Mouse (Mus musculus) adrenal gland, postnatal 25 days (tissue): Measurements from ENCODE around the gene Fank1. TPM values are rescaled to one million over a fixed set of nuclear protein-coding genes. Genes with fewer than 3 reads are reported as not detected.
"Not testable (repeated sequence)": the region's sequence is repeated elsewhere in the genome, so short reads cannot be mapped to it uniquely, and the experiment has no call there.

Source experiments
- DNase-seq: peaks from one replicate; pipeline ENCODE4 v3.0.0; 2021; ENCODE audit warnings: mixed read lengths
- total RNA-seq: library from RNA; stranded (reverse); gene quantifications from 2 replicates; pipeline ENCODE4 v1.2.3, GENCODE M21; 2021

Gene Fank1
- total RNA-seq, 1 experiment from 2014 or later = 0.46 TPM

DNA sequence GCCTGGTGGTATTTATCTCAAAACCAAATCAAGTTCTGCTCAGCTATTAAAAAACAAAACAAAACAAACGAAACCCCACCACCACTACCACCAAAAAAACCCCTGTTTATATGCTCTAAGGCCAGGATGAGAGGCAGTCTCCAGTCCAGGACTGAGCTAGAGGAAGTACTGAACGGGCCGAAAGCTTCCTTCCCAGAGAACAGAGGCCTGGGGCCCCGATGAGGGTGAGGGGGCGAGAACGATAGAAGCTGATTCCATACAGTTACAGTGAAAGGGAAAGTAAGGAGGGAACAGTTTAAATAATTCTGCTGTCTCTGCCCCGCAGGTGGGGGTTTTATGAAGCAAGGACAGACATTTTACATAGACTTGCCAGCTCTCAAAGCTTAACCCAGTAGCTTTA is 52.9 kb downstream of the Fank1 start:
- DNase-seq = no peak

DNA sequence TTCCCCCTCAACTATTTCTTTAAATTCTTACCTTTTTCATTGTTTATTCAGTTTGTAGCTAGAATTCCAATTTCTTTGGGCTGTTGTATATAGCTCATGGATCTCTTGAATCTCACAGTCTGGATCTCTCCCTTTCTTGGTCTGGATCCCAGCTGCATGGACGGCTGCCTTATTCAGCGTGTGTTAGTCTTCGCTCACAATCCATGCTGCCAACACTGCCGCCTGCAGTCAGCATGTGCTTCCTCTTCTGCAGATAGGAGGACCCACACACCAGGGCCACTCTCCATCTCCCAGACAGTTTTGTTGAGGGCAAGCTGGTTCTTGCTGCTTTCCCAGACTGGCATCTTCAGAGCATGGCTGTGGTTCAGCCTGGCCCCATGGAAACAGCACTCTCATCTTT is 62.9 kb downstream of the Fank1 start:
- no peak for DNase-seq

DNA sequence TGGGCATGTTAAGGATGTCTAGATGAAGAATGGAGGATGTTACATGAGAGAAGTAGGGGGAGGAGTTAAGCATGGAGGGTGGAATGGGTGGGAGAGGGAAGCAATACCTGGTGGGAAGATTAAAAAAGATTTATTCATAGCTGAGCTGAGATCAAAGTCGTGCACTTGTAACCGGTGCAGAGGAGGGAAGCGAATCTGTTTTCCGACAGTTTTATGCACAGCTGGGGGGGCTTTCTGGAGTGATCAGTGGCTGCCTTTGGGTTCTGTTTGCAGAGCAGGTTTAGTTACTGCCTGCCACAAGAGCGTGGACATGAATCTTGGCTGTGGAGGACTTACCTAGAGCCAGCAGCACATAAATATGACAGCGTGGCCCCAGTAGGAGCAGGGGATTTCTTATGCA is 65.4 kb downstream of the Fank1 start:
- no peak for DNase-seq

DNA sequence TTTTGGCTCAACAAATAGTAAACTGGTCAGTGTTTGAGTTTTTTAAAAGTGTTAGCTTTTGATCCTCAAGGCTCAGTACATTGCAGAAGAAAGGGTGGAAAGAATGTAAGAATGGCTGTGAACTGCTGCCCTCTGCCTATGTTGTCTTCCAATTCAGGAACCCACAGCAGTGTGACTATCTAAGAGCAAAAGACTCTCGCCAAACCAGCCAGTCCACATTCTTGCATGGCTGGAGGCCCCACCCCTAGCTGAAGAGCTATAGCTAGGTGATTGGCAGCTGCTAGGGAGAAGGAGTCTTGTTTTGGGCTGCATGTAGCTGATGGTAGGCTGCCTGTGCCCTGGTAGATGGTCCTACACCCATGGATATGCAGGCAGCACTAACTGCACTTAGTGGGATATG is 70.5 kb downstream of the Fank1 start:
- no peak for DNase-seq

DNA sequence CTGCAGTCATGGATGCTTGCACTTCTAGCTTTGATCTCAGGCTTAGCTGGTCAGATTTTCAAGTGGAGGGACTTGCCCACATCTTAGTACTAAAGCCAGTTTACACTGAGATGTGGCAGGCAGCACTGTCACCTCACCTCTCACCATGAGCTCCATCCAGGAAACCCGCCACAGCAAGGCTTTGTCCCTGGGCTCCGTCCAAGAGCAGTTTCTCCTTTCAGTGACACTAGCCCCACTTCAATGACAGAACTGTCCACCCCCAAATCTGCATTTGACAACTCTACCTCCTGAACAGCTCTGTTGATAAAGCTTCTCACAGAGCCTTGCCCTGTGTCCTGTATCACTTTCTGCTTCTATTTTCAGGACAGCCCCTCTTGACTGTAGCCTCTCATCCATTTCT is 71.5 kb downstream of the Fank1 start:
- DNase-seq = no peak

DNA sequence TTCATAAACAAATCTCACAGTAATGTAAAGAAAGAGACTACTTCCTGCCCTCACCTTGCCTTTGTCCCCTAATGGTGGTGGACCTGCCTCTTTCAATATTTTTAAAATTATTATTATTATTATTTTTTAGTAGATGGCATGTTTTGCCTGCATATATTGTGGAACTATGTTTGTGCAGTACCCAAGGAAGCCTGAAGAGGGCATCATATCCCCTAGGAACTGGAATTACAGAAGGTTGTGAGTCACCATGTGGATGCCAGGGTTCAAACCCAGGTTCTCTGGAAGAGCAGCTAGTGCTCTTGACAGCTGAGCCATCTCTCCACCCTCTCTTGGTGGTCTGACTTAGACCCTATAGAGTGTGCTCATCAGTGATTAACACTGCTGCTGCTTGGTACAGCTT is 74.1 kb downstream of the Fank1 start:
- DNase-seq = no peak

DNA sequence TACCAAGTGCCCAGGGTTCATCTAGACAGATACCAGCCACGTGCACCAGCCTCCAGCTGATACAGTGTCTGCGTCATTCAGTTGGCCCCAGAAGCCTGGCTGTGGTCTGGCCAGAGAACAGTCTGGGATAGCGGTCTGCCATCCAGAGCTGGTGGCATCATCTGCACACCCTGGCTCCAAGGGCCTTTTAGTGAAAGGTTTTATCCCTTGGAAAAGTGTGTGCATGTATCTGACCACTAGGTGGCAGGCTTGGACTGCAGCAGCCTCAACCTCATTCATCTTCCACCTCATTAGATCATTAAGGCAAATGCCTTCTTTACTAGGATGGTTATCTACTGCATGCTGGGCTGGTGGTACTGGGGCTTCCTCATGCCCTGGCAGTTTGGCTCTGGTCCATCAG is 79.6 kb downstream of the Fank1 start:
- DNase-seq = peak; percentile 69

DNA sequence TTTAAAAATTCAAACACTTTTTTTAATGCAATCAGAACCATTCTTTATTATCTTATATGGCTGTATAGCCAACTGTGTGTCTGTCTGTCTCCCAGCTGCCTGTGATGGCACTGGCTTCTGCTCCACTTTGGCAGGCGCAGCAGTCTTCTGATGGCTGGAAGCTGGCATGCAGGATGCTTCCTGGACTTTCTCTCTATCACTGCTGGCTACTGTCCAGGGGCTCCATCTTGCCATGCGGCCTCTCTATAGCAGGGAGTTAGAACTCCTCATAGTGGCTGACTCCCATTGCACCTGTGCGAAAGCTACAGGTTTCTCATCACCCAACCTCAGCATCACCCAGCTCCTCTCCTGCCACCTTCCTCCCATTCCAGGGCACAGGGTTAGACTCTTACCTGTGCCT is 81.8 kb downstream of the Fank1 start:
- DNase-seq = no peak

DNA sequence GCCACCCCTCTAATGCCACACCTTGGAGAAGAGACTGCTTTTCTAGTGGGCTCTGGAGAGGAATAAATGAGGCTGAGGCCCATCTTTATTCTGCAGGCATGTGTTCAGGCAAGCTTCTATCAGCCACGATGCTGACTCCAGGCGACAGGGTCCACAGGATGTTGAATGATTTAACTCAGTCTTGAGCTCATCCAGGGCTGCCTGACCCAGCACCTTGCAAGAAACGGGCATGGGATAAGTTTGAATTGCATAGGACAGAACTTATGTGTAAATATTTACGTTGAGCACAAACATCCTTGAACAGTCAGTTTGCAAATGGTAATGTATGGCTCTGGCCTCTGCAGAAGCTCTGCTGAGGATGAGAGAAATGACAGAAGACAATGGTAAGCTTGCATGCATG is 82.9 kb downstream of the Fank1 start:
- no peak for DNase-seq

DNA sequence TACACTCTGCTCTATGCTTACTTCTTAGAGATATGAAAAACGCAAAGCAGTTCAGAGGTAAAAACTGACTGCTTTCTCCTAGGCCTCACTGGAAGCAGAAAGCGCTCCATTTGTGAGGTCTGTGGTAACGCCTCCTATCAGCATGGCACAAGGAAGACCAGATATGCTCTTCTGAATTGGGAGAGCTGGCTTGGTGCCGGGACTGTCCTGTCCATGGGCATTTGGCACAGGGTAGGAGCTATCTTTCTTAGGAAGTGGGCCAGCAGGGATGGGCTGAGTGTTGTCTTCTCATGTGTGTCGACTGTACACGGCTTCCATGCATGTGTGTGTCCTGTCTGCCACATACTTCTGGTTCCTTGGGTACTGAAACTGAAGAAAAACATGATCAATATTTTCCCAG is 85.6 kb downstream of the Fank1 start:
- DNase-seq = no peak

DNA sequence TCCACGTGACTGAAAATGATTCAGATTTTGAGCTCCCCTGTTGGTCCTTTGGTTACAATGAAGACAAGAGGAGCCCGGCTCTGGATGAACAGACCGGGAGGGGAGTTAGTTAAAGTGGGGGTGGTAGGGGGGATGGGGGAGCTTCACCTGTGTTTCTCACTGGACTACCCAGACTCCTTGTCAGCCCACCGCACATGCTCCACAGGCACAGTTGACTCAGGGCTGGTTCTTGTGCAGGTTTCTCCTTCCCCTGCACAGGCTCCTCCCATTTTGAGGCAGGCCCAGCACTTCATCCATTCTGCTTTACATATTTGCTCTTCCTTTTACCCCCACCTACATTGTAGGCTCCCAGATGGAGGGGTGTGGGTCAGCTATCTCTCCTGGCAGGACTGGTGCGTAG is 86.1 kb downstream of the Fank1 start:
- no peak for DNase-seq

DNA sequence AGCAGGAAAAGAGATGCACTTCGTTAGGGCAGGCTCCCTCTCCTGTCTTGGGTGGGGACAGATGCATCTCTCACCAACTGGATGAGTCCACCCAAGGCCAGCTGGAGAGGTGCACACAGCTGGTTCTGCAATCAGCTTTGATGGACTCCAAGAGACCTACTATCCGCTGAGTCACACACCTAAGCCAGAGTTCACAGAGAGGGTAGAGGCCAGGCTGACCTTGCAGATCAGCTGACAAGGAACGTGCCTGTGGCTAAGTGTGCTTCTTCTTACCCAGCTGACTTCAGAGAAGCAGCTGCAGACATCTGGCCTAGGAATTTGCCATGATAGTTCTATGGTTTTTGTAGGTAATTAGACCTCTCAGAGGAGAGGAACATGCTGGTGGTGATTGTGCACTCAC is 86.5 kb downstream of the Fank1 start:
- DNase-seq = no peak

DNA sequence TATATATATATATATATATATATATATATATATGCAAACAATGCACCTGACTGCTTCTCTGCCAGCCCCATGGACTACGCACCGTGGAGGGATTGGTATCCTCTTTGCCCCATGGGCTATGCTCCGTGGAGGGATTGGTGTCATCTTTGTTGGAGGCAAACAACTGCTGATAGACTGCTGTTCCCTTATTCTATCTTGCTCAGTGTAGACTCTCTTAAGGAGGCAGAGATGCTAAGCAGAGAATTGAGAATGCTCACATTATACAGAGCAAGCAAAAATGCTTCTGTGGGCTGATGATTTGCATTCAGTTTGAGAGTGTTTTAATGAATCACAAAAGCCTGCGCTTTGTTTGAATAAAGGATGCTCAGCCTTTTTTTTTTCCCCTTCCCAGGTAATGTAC is 87.0 kb downstream of the Fank1 start:
- DNase-seq = no peak

DNA sequence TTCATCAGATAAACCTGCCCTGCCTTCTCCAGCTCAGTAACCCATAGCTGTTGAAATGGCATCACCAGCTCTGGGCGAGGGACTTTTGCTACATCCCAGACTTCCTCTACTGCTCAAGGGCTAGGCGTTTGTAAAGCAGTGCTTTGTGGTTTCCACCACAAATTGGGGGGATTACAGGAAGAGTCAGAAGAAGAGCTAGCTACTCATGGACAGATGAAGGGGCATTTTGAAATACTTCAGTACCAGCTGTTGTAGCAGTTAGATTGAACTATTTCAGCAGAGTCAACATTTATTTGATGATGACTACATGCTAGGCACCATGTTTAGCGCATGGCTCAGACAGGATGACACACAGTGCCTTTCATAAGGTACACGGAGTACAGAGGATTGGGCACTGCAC is 93.6 kb downstream of the Fank1 start:
- DNase-seq = no peak

DNA sequence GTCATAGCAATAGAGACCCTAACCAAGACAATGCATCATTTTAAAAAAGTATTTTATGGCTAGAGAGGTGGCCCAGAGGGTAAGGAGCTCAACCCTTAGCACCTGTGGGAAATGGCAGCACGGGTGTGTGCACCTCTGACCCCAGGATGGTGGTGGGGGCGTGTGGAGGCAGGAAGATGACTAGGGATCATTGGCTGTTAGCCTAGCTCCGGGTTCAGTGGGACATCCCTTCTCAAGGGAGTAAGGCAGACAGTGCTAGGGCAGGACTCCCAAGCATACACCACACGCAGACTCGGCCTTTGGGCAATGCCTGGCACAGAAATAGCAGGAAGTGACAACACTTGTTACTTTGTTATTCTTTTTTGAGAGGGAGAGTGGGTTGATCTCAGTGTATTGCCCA is 96.0 kb downstream of the Fank1 start:
- DNase-seq = no peak

DNA sequence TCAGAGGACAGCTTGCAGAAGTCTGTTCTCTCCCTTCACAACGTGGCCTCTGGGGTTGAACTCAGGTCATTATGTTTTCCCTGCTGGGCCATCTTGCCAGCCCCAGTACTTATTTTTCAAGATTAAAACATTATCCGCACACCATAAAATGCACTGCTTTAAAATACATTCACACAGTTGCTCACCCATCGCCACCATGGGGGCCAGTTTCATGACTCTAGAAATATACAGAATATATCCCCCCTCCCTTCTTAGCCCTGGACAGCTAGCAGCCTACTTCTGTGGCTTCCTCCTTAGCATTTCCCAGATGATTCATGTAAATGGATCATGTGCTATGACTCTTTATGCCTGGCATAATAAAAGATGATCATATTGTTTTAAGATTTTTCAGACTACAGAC is 99.5 kb downstream of the Fank1 start:
- DNase-seq = no peak

DNA sequence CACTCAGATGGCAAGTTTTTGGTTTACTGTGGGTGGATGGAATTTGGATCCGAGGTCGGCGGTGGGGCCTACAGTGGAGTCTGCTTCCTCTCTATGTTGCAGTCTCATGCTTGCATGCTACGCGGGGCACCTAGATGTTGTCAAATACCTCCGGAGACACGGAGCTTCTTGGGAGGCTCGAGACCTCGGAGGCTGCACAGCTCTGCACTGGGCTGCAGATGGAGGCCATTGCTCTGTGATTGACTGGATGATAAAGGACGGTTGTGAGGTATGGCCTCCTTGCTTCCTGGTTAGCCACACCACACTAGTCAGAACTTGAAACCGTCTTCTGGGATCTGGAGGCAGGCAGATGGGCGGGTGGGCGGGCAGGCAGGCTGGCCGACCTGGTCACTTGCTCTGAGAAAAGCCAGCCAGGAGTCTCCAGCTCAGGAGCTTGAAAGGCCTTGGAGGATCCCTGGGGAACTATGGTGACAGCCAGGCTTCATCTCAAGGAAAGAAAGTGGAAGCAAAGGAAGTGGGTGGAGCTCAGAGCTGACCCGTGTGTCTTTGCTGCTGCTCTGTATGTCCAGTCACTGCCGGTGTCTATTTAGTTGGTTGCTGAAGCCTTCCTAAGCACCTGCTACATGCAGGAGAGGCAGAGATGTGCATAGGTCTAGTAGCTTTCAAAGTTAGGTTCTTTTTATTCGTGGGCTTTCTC is 100.1 kb downstream of the Fank1 start:
- no peak for DNase-seq

DNA sequence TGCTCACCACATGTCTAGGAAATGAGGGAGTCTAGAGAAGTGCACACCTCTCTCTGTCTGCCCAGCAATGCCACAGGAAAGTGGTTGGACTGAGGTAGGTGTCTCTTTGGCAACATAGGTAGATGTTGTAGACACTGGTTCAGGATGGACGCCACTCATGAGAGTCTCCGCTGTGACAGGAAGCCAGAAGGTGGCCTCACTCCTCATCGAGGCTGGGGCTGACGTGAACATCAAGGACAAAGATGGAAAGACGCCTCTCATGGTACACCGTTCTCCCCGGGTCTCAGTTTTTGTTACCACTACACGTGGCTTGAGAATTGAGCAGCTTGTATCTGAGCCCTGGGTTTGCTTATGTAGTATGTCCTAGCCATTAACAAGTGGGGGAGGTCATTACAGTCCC is 103.1 kb downstream of the Fank1 start:
- no peak for DNase-seq

DNA sequence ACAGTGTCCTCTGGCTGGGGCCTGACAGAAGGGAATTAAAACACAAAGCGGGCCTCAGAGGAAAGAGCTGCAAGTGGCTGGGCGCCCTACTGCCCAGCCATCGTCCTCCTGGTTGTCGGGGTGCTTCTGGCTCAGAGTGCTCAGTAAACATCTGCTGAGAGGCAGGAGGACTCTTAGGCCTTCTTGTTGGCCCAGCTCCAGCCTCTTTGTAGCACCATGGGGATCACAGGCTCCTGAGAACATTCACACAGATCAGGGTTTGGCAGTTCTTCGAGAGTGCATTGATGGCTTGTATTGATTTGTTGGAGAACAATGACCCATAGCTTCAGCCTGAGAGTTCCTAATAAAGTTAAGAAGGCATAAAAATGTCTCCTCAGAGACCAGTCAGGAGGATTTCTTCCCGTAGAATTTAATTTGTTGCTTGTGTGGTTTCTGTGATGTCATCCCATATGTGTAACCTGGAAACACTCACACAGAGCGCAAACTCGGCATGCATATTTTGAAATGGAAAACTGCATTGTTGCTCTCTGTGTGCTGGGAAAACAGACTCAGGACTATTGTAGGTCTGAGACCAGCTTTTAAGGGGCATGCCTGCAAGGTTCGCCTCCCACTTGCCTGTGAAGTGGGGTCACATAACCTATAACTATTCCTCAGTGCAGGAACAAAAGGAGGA is 108.2 kb downstream of the Fank1 start:
- not testable (repeated sequence) for DNase-seq

DNA sequence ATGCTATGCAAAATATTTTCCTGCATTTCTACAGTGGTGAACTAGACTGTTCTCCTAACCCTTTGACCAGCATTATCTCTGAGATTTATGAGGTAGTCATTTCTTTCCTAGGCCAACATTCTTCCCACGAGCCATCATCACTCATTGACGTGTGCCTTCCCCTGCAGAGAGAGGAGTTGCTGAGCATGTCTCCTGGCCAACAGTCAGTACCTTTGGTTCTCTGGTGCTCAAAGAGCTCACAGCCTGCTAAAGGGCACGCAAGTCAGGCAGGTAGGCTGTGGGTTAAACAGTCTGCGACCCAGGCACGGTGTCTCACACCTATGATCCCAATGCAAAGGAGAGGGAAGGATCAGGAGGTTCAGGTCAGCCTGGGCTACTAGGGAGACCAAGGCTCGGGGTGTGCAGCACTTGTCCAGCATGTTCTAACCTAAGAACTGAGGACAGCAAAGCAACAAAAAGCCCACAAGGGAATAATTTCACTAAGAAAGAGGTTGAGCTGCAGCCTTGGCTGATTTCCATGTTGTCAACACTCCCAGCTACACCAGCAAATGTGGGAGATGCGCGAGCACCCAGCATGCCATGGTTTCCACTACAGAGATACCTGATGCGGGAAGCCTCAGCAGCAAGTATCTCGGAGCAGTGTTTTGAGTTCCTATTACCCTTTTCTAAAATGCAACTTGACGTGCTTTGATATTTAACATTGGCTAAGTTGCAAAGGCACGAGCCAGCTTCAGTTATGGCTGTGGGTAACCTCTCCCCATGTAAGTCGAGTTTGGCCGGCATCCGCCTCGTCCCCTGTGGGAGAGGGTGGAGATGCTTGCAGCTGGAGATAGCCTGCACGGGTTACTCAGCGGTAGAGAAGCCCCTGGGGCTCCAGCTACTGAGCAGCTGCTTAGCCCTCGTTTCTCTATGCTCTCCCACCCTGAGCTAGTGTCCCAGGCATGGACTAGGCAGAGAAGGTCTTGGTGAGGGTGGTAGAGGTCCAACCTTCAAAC is 112.6 kb downstream of the Fank1 start:
- DNase-seq = no peak

DNA sequence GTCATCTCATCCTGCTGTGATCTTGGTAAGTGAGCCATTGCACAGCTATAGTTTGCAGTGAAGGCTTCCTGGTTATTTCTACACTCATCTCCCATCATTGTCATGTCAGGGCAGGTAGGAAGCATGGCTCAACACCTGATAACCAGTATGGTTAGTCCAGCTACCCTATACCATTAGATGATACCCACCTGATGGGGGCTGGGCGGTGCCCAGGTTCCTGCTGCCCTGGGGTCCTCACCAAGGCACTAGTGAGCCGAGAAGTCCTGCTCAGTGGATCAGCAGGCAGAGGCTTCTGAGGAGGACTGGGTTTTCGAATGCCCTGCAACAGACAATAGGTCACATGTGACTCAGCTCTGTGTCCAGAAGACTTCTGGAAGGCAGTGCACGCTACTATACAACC is 113.3 kb downstream of the Fank1 start:
- DNase-seq = no peak

DNA sequence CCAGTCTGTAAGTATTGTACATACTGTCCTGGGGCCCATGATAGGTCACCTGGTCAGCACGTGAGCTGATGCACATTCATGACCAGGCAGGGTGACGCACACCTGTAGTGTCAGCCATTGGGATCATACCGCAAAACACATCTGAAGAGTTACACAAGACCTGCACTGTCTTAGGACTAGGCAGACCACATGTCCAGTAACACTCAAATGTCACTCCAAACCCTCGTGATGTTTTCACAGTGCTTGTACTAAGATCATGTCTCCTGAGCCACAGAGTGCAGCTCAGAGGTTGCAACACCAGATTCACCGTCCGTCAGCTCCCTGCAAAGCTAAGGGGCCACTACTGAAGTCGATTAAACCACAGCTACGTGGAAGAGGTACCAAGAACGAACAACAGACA is 114.6 kb downstream of the Fank1 start:
- no peak for DNase-seq

DNA sequence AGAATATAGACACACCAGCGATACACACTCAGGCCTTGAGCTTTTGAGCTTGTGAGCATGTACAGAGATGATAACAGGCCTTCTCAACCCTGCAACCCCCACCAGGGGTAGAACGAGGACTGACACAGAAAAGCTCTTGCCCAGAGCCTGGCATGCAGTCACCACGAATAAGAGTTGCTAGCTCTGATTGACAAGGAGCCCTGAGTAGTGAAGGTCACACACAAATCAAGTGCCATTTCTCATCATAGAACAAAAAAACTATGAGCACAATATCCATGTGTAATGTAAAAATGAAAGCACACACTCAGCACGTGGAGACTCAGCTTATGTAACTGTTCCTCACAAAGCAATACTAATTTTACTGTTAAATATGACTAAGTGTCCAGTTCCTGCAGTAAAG is 115.1 kb downstream of the Fank1 start:
- DNase-seq = no peak
